Mouse (Mus musculus) myocyte (in vitro differentiated cells): ENCODE data around the gene Tctex1d4. TPM values are rescaled to one million over a fixed set of nuclear protein-coding genes. Genes with fewer than 3 reads are reported as not detected.

Experiments used
- H3K27me3 ChIP-seq: one replicate; pipeline ENCODE4 v1.6.1; 2011; ENCODE audit not compliant: control insufficient read depth, insufficient read depth, insufficient read length
- H3K36me3 ChIP-seq: one replicate; pipeline ENCODE4 v1.6.1; 2011; ENCODE audit not compliant: control insufficient read depth, insufficient read depth
- H3K4me2 ChIP-seq: one replicate; pipeline ENCODE4 v1.6.1; 2011; ENCODE audit warnings: low read depth, control low read depth
- H3K4me3 ChIP-seq: one replicate; pipeline ENCODE4 v1.5.1; 2011; ENCODE audit warnings: mild to moderate bottlenecking, control low read depth, moderate library complexity
- H3K79me2 ChIP-seq: one replicate; pipeline ENCODE4 v1.6.1; 2011; ENCODE audit not compliant: control insufficient read depth, insufficient read depth
- H3ac ChIP-seq: one replicate; pipeline ENCODE4 v1.6.1; 2011; ENCODE audit not compliant: control insufficient read depth, insufficient read length
- CEBPB ChIP-seq: IDR thresholded peaks from 2 replicates; pipeline ENCODE4 v1.6.1; 2011; ENCODE audit warnings: mild to moderate bottlenecking, moderate library complexity; ENCODE audit not compliant: poor library complexity, insufficient read depth, severe bottlenecking
- MAX ChIP-seq: IDR thresholded peaks from one replicate; pipeline ENCODE4 v1.6.1; 2011; ENCODE audit warnings: low read depth, mild to moderate bottlenecking, control low read depth
- MYOD1 ChIP-seq, 3 experiments: IDR thresholded peaks; one replicate each; pipeline ENCODE4 v1.6.1; 2011; ENCODE audit warnings: control low read depth in 2 of 3, low read depth in 2 of 3, mild to moderate bottlenecking in 2 of 3, moderate library complexity in 1 of 3; ENCODE audit not compliant: insufficient read length in 2 of 3, control insufficient read depth in 1 of 3
- MYOG ChIP-seq, 3 experiments: IDR thresholded peaks; one replicate each; pipeline ENCODE4 v1.6.1; 2011; ENCODE audit warnings: control low read depth in 2 of 3, low read depth in 2 of 3, mild to moderate bottlenecking in 2 of 3; ENCODE audit not compliant: insufficient read length in 2 of 3, control insufficient read depth in 1 of 3, insufficient read depth in 1 of 3
- POLR2A ChIP-seq: IDR thresholded peaks from one replicate; pipeline ENCODE4 v1.6.1; 2011; ENCODE audit warnings: low read depth, mild to moderate bottlenecking, control low read depth, moderate library complexity; ENCODE audit not compliant: insufficient read length
- POLR2AphosphoS2 ChIP-seq: IDR thresholded peaks from one replicate; pipeline ENCODE4 v1.6.1; 2011; ENCODE audit warnings: low read depth, control low read depth; ENCODE audit not compliant: insufficient read length
- REST ChIP-seq: IDR thresholded peaks from one replicate; pipeline ENCODE4 v1.6.1; 2011; ENCODE audit warnings: mild to moderate bottlenecking, control low read depth, moderate library complexity; ENCODE audit not compliant: insufficient read depth, insufficient read length
- SRF ChIP-seq: IDR thresholded peaks from one replicate; pipeline ENCODE4 v1.6.1; 2011; ENCODE audit warnings: low read depth; ENCODE audit not compliant: control insufficient read depth, insufficient read length
- TCF12 ChIP-seq: IDR thresholded peaks from one replicate; pipeline ENCODE4 v1.6.1; 2011; ENCODE audit warnings: mild to moderate bottlenecking, control low read depth; ENCODE audit not compliant: poor library complexity, insufficient read depth, severe bottlenecking
- polyA plus RNA-seq: library from polyadenylated mRNA; unstranded; fragments of >200 nt; fragmentation: generic; extraction: Trizol; gene quantifications from one replicate; pipeline ENCODE4 v1.2.1, GENCODE M21; 2012; ENCODE audit warnings: missing spikeins

Tctex1d4 gene
- polyA plus RNA-seq, 1 experiment = 0.18 TPM

GRCm38 (mm10) chr4:117125910-117126674, 502 bp upstream of the Tctex1d4 start:
- H3ac ChIP-seq = no peak overlapping the region
- no peaks in the 10 kb centered on the region for H3K27me3 ChIP-seq
- H3K4me2 ChIP-seq = peak overlapping the region; percentile 92
- TF ChIP-seq MAX (no peak), SRF (no peak), MYOD1 (IDR thresholded peaks at IDR 0.05; ENCODE audit: control insufficient read depth in 1 of 3, insufficient read length in 2 of 3, low read depth in 2 of 3) (no peak), POLR2AphosphoS2 (peak; percentile 55), TCF12 (no peak), CEBPB (no peak), POLR2A (peak; percentile 29)
- H3K36me3 ChIP-seq = peaks cover 9% of the 10 kb centered on the region
- peak overlapping the region; percentile 20 for H3K4me3 ChIP-seq
- peaks cover 7% of the 10 kb centered on the region for H3K79me2 ChIP-seq

DNA sequence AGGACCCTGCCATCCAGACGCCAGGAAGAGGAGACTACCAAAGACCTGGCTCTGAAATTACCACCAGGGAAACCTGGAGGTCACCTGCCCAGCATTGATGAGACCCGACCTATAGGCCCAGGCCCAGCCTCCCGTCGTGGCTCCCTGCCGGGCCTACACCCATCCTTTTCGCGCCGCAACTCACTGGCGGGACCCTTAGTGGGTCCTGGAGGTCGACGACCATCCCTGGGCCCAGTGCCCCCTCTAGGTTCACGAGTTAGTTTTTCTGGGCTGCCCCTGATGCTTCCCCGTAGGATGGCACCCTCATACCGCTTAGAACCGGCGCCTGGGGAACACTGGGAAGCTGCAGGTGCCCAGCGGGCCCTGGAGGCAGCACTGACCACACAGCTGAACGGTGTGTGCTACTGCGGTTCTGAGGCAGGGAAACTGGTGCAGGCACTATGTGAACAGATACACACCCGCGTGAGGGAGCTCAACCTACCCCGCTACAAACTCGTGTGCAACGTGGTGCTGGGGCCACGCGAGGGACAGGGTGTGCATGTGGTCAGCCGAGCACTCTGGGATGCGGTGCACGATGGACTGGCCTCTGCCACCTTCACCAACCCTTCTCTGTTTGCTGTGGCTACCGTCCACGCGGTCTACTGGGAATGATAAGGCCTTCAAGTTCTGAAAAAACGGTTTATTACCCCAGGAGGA, 1.5 kb downstream of the Tctex1d4 start:
- no peaks in the 10 kb centered on the region for H3K27me3 ChIP-seq
- no peak overlapping the region for H3K4me3 ChIP-seq
- no peak overlapping the region for H3K4me2 ChIP-seq
- H3ac ChIP-seq = no peak overlapping the region
- H3K79me2 ChIP-seq = peaks cover 17% of the 10 kb centered on the region
- TF ChIP-seq CEBPB (no peak), POLR2AphosphoS2 (peak; percentile 40)
- peaks cover 9% of the 10 kb centered on the region for H3K36me3 ChIP-seq

DNA sequence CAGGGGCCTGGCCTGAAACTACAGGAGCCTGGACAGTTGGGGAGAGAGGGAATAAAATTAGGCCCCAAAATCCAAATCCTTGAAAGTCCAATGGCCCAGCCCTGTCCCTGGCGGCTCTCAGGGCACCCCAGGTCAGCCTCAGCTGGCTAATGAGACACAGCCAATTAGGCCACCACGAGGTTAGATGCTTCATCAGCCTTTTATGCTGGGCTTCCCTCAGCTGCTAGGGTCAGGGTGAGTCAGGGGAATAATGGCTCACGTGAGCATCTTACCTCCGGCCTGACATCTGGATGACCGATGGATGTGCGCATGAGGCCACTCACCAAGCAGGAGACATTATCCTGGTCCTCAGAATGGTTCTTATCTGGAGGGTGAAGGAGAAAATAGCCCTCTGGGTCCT, 4.2 kb downstream of the Tctex1d4 start:
- TF ChIP-seq MYOD1 (IDR thresholded peaks at IDR 0.05; ENCODE audit: control insufficient read depth in 1 of 3, insufficient read length in 2 of 3, low read depth in 2 of 3) (peak in 1 of 3 experiments; percentile 46), CEBPB (no peak)
- H3K4me3 ChIP-seq = no peak overlapping the region
- H3ac ChIP-seq = no peak overlapping the region
- H3K36me3 ChIP-seq = peaks cover 9% of the 10 kb centered on the region
- H3K4me2 ChIP-seq = no peak overlapping the region
- no peaks in the 10 kb centered on the region for H3K27me3 ChIP-seq
- peaks cover 12% of the 10 kb centered on the region for H3K79me2 ChIP-seq

DNA sequence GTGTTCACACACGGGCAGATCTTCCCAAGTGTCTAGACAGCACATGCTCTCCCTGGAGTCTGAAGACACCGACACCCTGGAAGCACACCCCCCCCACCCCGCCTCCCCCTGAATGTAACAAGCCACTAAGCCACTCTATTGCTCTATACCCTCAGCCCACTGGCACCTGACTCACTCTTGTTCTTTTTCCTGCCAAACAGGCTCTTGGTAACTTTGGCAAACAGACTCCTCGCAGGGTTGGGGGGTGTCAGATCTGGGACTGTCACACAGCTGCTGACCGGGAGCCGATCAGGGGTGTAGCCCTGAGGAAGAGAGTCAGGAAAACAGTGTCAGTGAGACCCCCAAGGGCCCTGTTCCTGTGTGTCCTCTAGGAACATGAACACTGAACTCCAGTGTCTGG, 4.6 kb downstream of the Tctex1d4 start:
- no peak overlapping the region for H3ac ChIP-seq
- peaks cover 12% of the 10 kb centered on the region for H3K79me2 ChIP-seq
- peaks cover 9% of the 10 kb centered on the region for H3K36me3 ChIP-seq
- TF ChIP-seq REST (no peak), TCF12 (no peak), MYOD1 (IDR thresholded peaks at IDR 0.05; ENCODE audit: control insufficient read depth in 1 of 3, insufficient read length in 2 of 3, low read depth in 2 of 3) (no peak), CEBPB (no peak)
- H3K4me3 ChIP-seq = no peak overlapping the region
- H3K4me2 ChIP-seq = no peak overlapping the region
- no peaks in the 10 kb centered on the region for H3K27me3 ChIP-seq

DNA sequence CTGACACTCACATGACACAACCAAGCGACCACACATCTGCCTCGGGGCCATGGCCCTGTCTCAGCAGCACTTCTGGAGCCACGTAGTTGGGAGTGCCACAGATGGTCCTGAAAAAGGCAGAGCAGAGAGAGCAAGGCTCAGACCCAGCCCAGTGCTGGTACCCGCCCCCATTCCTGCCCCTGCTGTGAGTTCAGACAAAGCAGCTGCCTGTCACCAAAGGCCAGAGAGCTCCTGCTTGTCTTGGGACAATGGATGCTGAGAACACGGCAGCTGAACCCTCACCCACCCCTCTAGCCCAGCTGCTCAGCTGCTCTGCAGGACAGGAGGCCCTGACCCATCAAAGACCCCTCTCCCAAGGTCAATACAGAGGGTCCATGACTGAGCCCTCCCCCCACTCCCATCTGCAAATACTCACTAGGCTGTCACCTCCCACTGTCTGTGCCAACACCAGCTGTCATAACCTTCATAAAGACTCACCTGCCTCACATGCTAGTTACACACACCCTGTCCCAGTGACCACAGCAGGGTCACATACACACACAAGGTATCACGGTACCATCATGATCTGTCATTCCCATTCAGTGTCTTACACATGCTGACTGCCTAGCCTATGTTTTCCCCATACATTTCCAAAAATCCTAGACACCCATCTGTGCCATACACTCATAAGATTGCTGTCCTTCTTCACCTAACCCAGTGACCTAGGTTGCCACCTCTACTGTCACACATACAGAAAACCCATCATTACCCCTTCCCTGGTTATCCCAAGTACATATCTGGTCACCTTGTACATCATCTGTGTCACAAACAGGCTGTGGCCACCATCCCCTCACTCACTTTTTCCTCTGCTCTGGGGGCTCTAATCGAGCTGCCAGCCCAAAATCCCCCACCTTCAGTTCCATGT, 5.5 kb downstream of the Tctex1d4 start:
- H3K4me2 ChIP-seq = peak overlapping the region; percentile 73
- peaks cover 9% of the 10 kb centered on the region for H3K36me3 ChIP-seq
- H3K27me3 ChIP-seq = no peaks in the 10 kb centered on the region
- TF ChIP-seq TCF12 (no peak), MYOD1 (IDR thresholded peaks at IDR 0.05; ENCODE audit: control insufficient read depth in 1 of 3, insufficient read length in 2 of 3, low read depth in 2 of 3) (peak in 1 of 3 experiments; percentile 12), MYOG (IDR thresholded peaks at IDR 0.05; ENCODE audit: control insufficient read depth in 1 of 3, insufficient read depth in 1 of 3, insufficient read length in 2 of 3, low read depth in 2 of 3) (peak; percentile 7 to 78 (median 64))
- H3K79me2 ChIP-seq = peaks cover 12% of the 10 kb centered on the region
- peak overlapping the region; percentile 60 for H3ac ChIP-seq
- peak overlapping the region; percentile 62 for H3K4me3 ChIP-seq
